Mouse (Mus musculus): ENCODE measurements at regions not wholly inside any gene's neighbourhood (a gene's known extent, or its start where the extent isn't known, plus 50 kb on each side); places are given as distances from the start of the nearest gene placed in this dataset.

- DNase-seq (ENCODE audit: low spot score in 2 of 2): peak; percentile 4 to 39
These were observed 94.9 kb upstream of the St8sia4 start for GRCm38 (mm10) chr1:95762244-95762643.

GRCm38 (mm10) chr1:95754071-95754915 lies 86.9 kb upstream of the St8sia4 start:
- DNase-seq (ENCODE audit: low spot score in 2 of 2): no peak

GRCm38 (mm10) chr1:95753517-95753916 lies 86.1 kb upstream of the St8sia4 start:
- no peak for DNase-seq (ENCODE audit: low spot score in 2 of 2)

GRCm38 (mm10) chr1:95748940-95749339 lies 81.6 kb upstream of the St8sia4 start:
- no peak for DNase-seq (ENCODE audit: low spot score in 2 of 2)

- DNase-seq (ENCODE audit: low spot score in 2 of 2): no peak
These were observed 79.9 kb upstream of the St8sia4 start for GRCm38 (mm10) chr1:95747287-95747686.

- DNase-seq (ENCODE audit: low spot score in 2 of 2): no peak
These were observed 77.1 kb upstream of the St8sia4 start for GRCm38 (mm10) chr1:95744446-95744845.

- no peak for DNase-seq (ENCODE audit: low spot score in 2 of 2)
These were observed 76.0 kb upstream of the St8sia4 start for GRCm38 (mm10) chr1:95743334-95743733.

- DNase-seq (ENCODE audit: low spot score in 2 of 2): no peak
These were observed 52.1 kb upstream of the St8sia4 start for GRCm38 (mm10) chr1:95719449-95719848.

- no peak for DNase-seq (ENCODE audit: low spot score in 2 of 2)
These were observed 51.4 kb upstream of the St8sia4 start for GRCm38 (mm10) chr1:95718794-95719193.
